Mouse (Mus musculus) c-Kit-positive CD71-negative TER-119-negative erythroid progenitor cells, embryonic 14.5 days (primary cell): ENCODE results near the gene Apc2.

Experiments
- DNase-seq: peaks from one replicate; pipeline ENCODE4 v3.0.0-alpha.2; 2013; ENCODE audit warnings: low read depth

Apc2 gene

GRCm38 (mm10) chr10:80294311-80294710 is 1.5 kb upstream of the Apc2 start:
- DNase-seq = no peak

- DNase-seq = no peak
Measured at GRCm38 (mm10) chr10:80294788-80295303, 931 bp upstream of the Apc2 start.

- no peak for DNase-seq
Measured at GRCm38 (mm10) chr10:80296824-80297223, 1.0 kb downstream of the Apc2 start.

GRCm38 (mm10) chr10:80297526-80298133 is 1.9 kb downstream of the Apc2 start:
- no peak for DNase-seq

GRCm38 (mm10) chr10:80298571-80299281 is 2.9 kb downstream of the Apc2 start:
- DNase-seq = no peak

- no peak for DNase-seq
Measured at GRCm38 (mm10) chr10:80299301-80299700, 3.5 kb downstream of the Apc2 start.

GRCm38 (mm10) chr10:80299824-80300223 is 4.0 kb downstream of the Apc2 start:
- no peak for DNase-seq

GRCm38 (mm10) chr10:80300672-80301181 is 5.0 kb downstream of the Apc2 start:
- no peak for DNase-seq

GRCm38 (mm10) chr10:80301256-80302081 is 5.7 kb downstream of the Apc2 start:
- DNase-seq = no peak

GRCm38 (mm10) chr10:80302082-80302355 is 6.2 kb downstream of the Apc2 start:
- DNase-seq = no peak

- DNase-seq = no peak
Measured at GRCm38 (mm10) chr10:80302471-80302881, 6.7 kb downstream of the Apc2 start.

GRCm38 (mm10) chr10:80304458-80304857 is 8.7 kb downstream of the Apc2 start:
- DNase-seq = no peak

GRCm38 (mm10) chr10:80304862-80305261 is 9.1 kb downstream of the Apc2 start:
- DNase-seq = no peak

- no peak for DNase-seq
Measured at GRCm38 (mm10) chr10:80311560-80311959, 15.8 kb downstream of the Apc2 start.

- DNase-seq = no peak
Measured at GRCm38 (mm10) chr10:80312586-80313504, 17.1 kb downstream of the Apc2 start.

- no peak for DNase-seq
Measured at GRCm38 (mm10) chr10:80313627-80314201, 17.9 kb downstream of the Apc2 start.

- DNase-seq = no peak
Measured at GRCm38 (mm10) chr10:80314494-80315001, 18.8 kb downstream of the Apc2 start.

- DNase-seq = no peak
Measured at GRCm38 (mm10) chr10:80315315-80315714, 19.5 kb downstream of the Apc2 start.

- no peak for DNase-seq
Measured at GRCm38 (mm10) chr10:80316359-80316781, 20.6 kb downstream of the Apc2 start.

- no peak for DNase-seq
Measured at GRCm38 (mm10) chr10:80317011-80317410, 21.2 kb downstream of the Apc2 start.

- peak; percentile 85 for DNase-seq
Measured at GRCm38 (mm10) chr10:80320340-80320760, 24.6 kb downstream of the Apc2 start, which contains the start of gene 2310011J03Rik. Gene 2310011J03Rik, minus strand, starts transcription at chr10:80320537.
